In the genomic region with DNA sequence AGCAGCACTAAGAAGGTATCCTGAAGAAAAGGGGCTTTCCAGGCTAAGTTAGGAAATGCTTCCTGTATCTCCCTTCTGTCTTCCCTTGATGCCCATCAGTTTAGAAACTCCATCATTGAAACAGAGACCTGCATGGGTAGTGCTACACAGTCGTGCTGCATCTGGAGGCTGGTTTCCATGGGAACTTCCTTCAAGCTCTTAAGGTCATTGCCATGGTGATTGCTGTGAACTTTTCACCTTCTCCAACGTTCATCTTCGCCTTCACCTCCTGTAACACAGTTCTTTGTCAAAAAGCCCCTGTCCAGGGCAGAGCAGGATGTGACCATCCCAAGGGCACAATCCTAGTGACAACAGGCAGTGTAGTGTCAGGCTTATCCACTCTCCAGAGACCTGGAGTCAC, we compare ENCODE assay signal across 23 mouse cellular contexts.
DNase-seq lines count a peak whose midpoint lies in the region; ATAC-seq and TF ChIP-seq lines count a peak whose summit lies in the region.
"Had no signal": no experiment of that assay in that cellular context is flagged by ENCODE, and none has a peak within 500 bp of the region (broad histone marks: within the 10 kb centered on the region; RNA-seq: fewer than 3 reads in every experiment).

No protein-coding gene starts in this region.

- no peak overlapping the region for H3K27ac ChIP-seq in forebrain, embryonic 14.5 days (ENCODE audit: low read depth, low read length)
- no peak overlapping the region for H3K27ac ChIP-seq in forebrain, embryonic 15.5 days (replicated peaks)
- no peak overlapping the region for H3K27ac ChIP-seq in midbrain, postnatal 0 days (ENCODE audit: low read depth, low read length)
- no peak overlapping the region for H3K27ac ChIP-seq in midbrain, embryonic 11.5 days (ENCODE audit: low read depth, low read length)
- H3K27ac ChIP-seq in embryonic facial prominence, embryonic 11.5 days (replicated peaks; ENCODE audit: low read depth, low read length): no peak overlapping the region
- H3K27ac ChIP-seq: forebrain, embryonic 10.5 days; heart, embryonic 15.5 days; intestine, embryonic 15.5 days; liver, embryonic 14.5 days; lung, embryonic 15.5 days; stomach, postnatal 0 days had no signal

- no peak for ATAC-seq in forebrain, embryonic 14.5 days
- ATAC-seq in forebrain, embryonic 15.5 days (replicated peaks): no peak
- no peak for ATAC-seq in midbrain, postnatal 0 days (ENCODE audit: low FRiP score)
- no peak for ATAC-seq in midbrain, embryonic 11.5 days (ENCODE audit: low FRiP score)
- no peak for ATAC-seq in embryonic facial prominence, embryonic 11.5 days (replicated peaks; ENCODE audit: insufficient number of reproducible peaks, low FRiP score, low TSS enrichment, low read depth)
- ATAC-seq: intestine, embryonic 15.5 days had no signal

- H3K9ac ChIP-seq in forebrain, embryonic 14.5 days (ENCODE audit: low read length): no peak overlapping the region
- H3K9ac ChIP-seq in forebrain, embryonic 15.5 days (replicated peaks): no peak overlapping the region
- H3K9ac ChIP-seq in midbrain, postnatal 0 days (replicated peaks; ENCODE audit: low read length, poor library complexity, severe bottlenecking): no peak overlapping the region
- H3K9ac ChIP-seq in midbrain, embryonic 11.5 days (ENCODE audit: low read length): no peak overlapping the region
- no peak overlapping the region for H3K9ac ChIP-seq in embryonic facial prominence, embryonic 11.5 days (replicated peaks; ENCODE audit: low read length)
- H3K9ac ChIP-seq: heart, embryonic 15.5 days; intestine, embryonic 15.5 days; liver, embryonic 14.5 days; lung, embryonic 15.5 days had no signal

- H3K4me3 ChIP-seq in forebrain, embryonic 14.5 days (ENCODE audit: low read depth, low read length): no peak overlapping the region
- H3K4me3 ChIP-seq in forebrain, embryonic 15.5 days: no peak overlapping the region
- H3K4me3 ChIP-seq in midbrain, postnatal 0 days (ENCODE audit: low read depth, low read length): no peak overlapping the region
- H3K4me3 ChIP-seq in midbrain, embryonic 11.5 days (ENCODE audit: low read depth, low read length): no peak overlapping the region
- H3K4me3 ChIP-seq in embryonic facial prominence, embryonic 11.5 days (ENCODE audit: low read depth, low read length): no peak overlapping the region
- H3K4me3 ChIP-seq: forebrain, embryonic 10.5 days; heart, embryonic 15.5 days; intestine, embryonic 15.5 days; lung, embryonic 15.5 days; midbrain, embryonic 10.5 days had no signal

- peak; percentile 23 for DNase-seq in forebrain, embryonic 14.5 days (ENCODE audit: low spot score)
- peak; percentile 28 for DNase-seq in midbrain, postnatal 0 days (ENCODE audit: low spot score)
- no peak for DNase-seq in midbrain, embryonic 11.5 days (ENCODE audit: low spot score, missing footprints)
- peak; percentile 53 for DNase-seq in embryonic facial prominence, embryonic 11.5 days (ENCODE audit: low spot score)
- no peak for DNase-seq in cerebellum, adult 11-12 months
- DNase-seq in kidney, adult 8-10 months: no peak
- DNase-seq in left cerebral cortex, adult 9 months (ENCODE audit: low spot score in 2 of 2): no peak
- DNase-seq: adrenal gland, postnatal 14 days; cerebellum, adult 8-10 months; gastrocnemius, postnatal 14 days; heart, adult 18-20 months; layer of hippocampus, postnatal 36 days; lung, postnatal 4 days; right cerebral cortex, postnatal 4 days; thymus, postnatal 14 days had no signal

- H3K9me3 ChIP-seq in forebrain, embryonic 14.5 days (replicated peaks; ENCODE audit: control insufficient read depth, low read length): no peaks in the 10 kb centered on the region
- H3K9me3 ChIP-seq in forebrain, embryonic 15.5 days: no peaks in the 10 kb centered on the region
- H3K9me3 ChIP-seq in midbrain, postnatal 0 days (ENCODE audit: low read length): no peaks in the 10 kb centered on the region
- H3K9me3 ChIP-seq in midbrain, embryonic 11.5 days (ENCODE audit: control insufficient read depth, low read length): no peaks in the 10 kb centered on the region
- H3K9me3 ChIP-seq in embryonic facial prominence, embryonic 11.5 days (replicated peaks; ENCODE audit: control insufficient read depth, low read length): no peaks in the 10 kb centered on the region
- H3K9me3 ChIP-seq: forebrain, embryonic 10.5 days; heart, embryonic 15.5 days; intestine, embryonic 15.5 days; lung, embryonic 15.5 days; midbrain, embryonic 10.5 days had no signal

- no peak for TF ChIP-seq CTCF in midbrain, postnatal 0 days (IDR thresholded peaks at IDR 0.05)

- 51% methylated on average over 3 of the region's 3 CpGs for WGBS in forebrain, embryonic 14.5 days
- WGBS in forebrain, embryonic 15.5 days: 44% methylated on average over 3 of the region's 3 CpGs
- WGBS in midbrain, postnatal 0 days: 19% methylated on average over 3 of the region's 3 CpGs
- WGBS in midbrain, embryonic 11.5 days: 24% methylated on average over 3 of the region's 3 CpGs
- 13% methylated on average over 3 of the region's 3 CpGs for WGBS in embryonic facial prominence, embryonic 11.5 days

- no peaks in the 10 kb centered on the region for H3K4me1 ChIP-seq in forebrain, embryonic 14.5 days (ENCODE audit: control insufficient read depth, insufficient read depth, low read length)
- 0 out of 2 replicates have a peak, but pooled peaks cover 3% of the 10 kb centered on the region for H3K4me1 ChIP-seq in forebrain, embryonic 15.5 days
- no peaks in the 10 kb centered on the region for H3K4me1 ChIP-seq in midbrain, postnatal 0 days (ENCODE audit: insufficient read depth, low read length)
- peaks cover 10% of the 10 kb centered on the region; the same call in 1 of the 2 replicates for H3K4me1 ChIP-seq in midbrain, embryonic 11.5 days (ENCODE audit: control insufficient read depth, insufficient read depth, low read length)
- peaks cover 3% of the 10 kb centered on the region for H3K4me1 ChIP-seq in embryonic facial prominence, embryonic 11.5 days (ENCODE audit: control insufficient read depth, insufficient read depth, low read length)
- H3K4me1 ChIP-seq: heart, embryonic 15.5 days; intestine, embryonic 15.5 days; lung, embryonic 15.5 days had no signal

- no peaks in the 10 kb centered on the region for H3K27me3 ChIP-seq in forebrain, embryonic 14.5 days (replicated peaks; ENCODE audit: control insufficient read depth, insufficient read depth, low read length)
- no peaks in the 10 kb centered on the region for H3K27me3 ChIP-seq in forebrain, embryonic 15.5 days
- H3K27me3 ChIP-seq in midbrain, postnatal 0 days (ENCODE audit: insufficient read depth, low read length): no peaks in the 10 kb centered on the region
- no peaks in the 10 kb centered on the region for H3K27me3 ChIP-seq in midbrain, embryonic 11.5 days (ENCODE audit: control insufficient read depth, insufficient read depth, low read length)
- H3K27me3 ChIP-seq in embryonic facial prominence, embryonic 11.5 days (ENCODE audit: control insufficient read depth, insufficient read depth, low read length): no peaks in the 10 kb centered on the region
- H3K27me3 ChIP-seq: heart, embryonic 15.5 days; intestine, embryonic 15.5 days; lung, embryonic 15.5 days had no signal

- H3K4me2 ChIP-seq in forebrain, embryonic 14.5 days (ENCODE audit: low read length): no peak overlapping the region
- no peak overlapping the region for H3K4me2 ChIP-seq in forebrain, embryonic 15.5 days (replicated peaks)
- no peak overlapping the region for H3K4me2 ChIP-seq in midbrain, postnatal 0 days (ENCODE audit: low read depth, low read length, poor library complexity, severe bottlenecking)
- no peak overlapping the region for H3K4me2 ChIP-seq in midbrain, embryonic 11.5 days
- no peak overlapping the region for H3K4me2 ChIP-seq in embryonic facial prominence, embryonic 11.5 days (ENCODE audit: low read depth, low read length)
- H3K4me2 ChIP-seq: heart, embryonic 15.5 days; intestine, embryonic 15.5 days; lung, embryonic 15.5 days had no signal

- H3K36me3 ChIP-seq in forebrain, embryonic 14.5 days (ENCODE audit: control insufficient read depth, insufficient read depth, low read length): no peaks in the 10 kb centered on the region
- 0 out of 2 replicates have a peak, but pooled peaks cover 3% of the 10 kb centered on the region for H3K36me3 ChIP-seq in forebrain, embryonic 15.5 days
- peaks cover 9% of the 10 kb centered on the region; the same call in 1 of the 2 replicates for H3K36me3 ChIP-seq in midbrain, postnatal 0 days (ENCODE audit: insufficient read depth, low read length)
- H3K36me3 ChIP-seq in midbrain, embryonic 11.5 days (ENCODE audit: control insufficient read depth, insufficient read depth, low read length): no peaks in the 10 kb centered on the region
- H3K36me3 ChIP-seq in embryonic facial prominence, embryonic 11.5 days (replicated peaks; ENCODE audit: control insufficient read depth, insufficient read depth, low read depth, low read length): no peaks in the 10 kb centered on the region
- H3K36me3 ChIP-seq: forebrain, embryonic 10.5 days; heart, embryonic 15.5 days; intestine, embryonic 15.5 days; lung, embryonic 15.5 days; midbrain, embryonic 10.5 days had no signal

Comparison
In these comparisons a context has a peak if more than half of its experiments do, and no peak if none do; other contexts are left out.
1. DNase-seq: peak in forebrain, embryonic 14.5 days (single experiment), midbrain, postnatal 0 days (single experiment) and embryonic facial prominence, embryonic 11.5 days (single experiment); none in midbrain, embryonic 11.5 days (single experiment), cerebellum, adult 11-12 months (single experiment), kidney, adult 8-10 months (0 of 2) and left cerebral cortex, adult 9 months (0 of 2).